22 mouse cellular contexts compared by ENCODE assay signal in genomic region chr9:68935611-68936010, GRCm38 (mm10).
"Had no signal": no experiment of that assay in that cellular context is flagged by ENCODE, and none has a peak within 500 bp of the region (broad histone marks: within the 10 kb centered on the region; RNA-seq: fewer than 3 reads in every experiment).

No protein-coding gene starts in this region.

- H3K4me2 ChIP-seq: liver, embryonic 13.5 days; midbrain, embryonic 12.5 days; neural tube, embryonic 12.5 days; neural tube, embryonic 15.5 days had no signal

- H3K4me1 ChIP-seq: liver, embryonic 13.5 days; neural tube, embryonic 12.5 days had no signal

- H3K9ac ChIP-seq: liver, embryonic 13.5 days; midbrain, embryonic 12.5 days; neural tube, embryonic 12.5 days; neural tube, embryonic 15.5 days had no signal

- H3K27me3 ChIP-seq: liver, embryonic 13.5 days; midbrain, embryonic 12.5 days; neural tube, embryonic 12.5 days; neural tube, embryonic 15.5 days had no signal

- H3K27ac ChIP-seq: kidney, postnatal 0 days; layer of hippocampus, adult 2 months; left cerebral cortex, adult 2 months; liver, embryonic 13.5 days; midbrain, embryonic 12.5 days; neural tube, embryonic 12.5 days; neural tube, embryonic 15.5 days; stomach, postnatal 0 days had no signal

- H3K36me3 ChIP-seq: liver, embryonic 13.5 days; midbrain, embryonic 12.5 days; neural tube, embryonic 12.5 days; neural tube, embryonic 15.5 days had no signal

- H3K4me3 ChIP-seq: layer of hippocampus, adult 2 months; left cerebral cortex, adult 2 months; liver, embryonic 13.5 days; midbrain, embryonic 12.5 days; myocyte; neural tube, embryonic 12.5 days; neural tube, embryonic 15.5 days had no signal

- ATAC-seq: midbrain, embryonic 16.5 days had no signal

- H3K9me3 ChIP-seq: liver, embryonic 13.5 days; midbrain, embryonic 12.5 days; neural tube, embryonic 12.5 days; neural tube, embryonic 15.5 days had no signal

- DNase-seq: kidney, postnatal 25 days; layer of hippocampus, postnatal 36 days; left cerebral cortex, postnatal 4 days; liver, embryonic 13.5 days; lung, adult 2 months; lung, postnatal 14 days; lung, postnatal 4 days; right cerebral cortex, adult 18-20 months; right cerebral cortex, postnatal 14 days; right cerebral cortex, postnatal 4 days; thymus, adult 2 months; thymus, postnatal 14 days; thymus, postnatal 4 days had no signal
